Mouse (Mus musculus) olfactory bulb, adult 2 months (tissue): ENCODE measurements around the gene Plxdc2.

Experiments used
- CTCF ChIP-seq: fragments of 200-500 bp; IDR thresholded peaks from 2 replicates; pipeline ENCODE4 v1.5.1; 2012; ENCODE audit warnings: low read depth, mild to moderate bottlenecking, low read length, moderate library complexity; ENCODE audit not compliant: insufficient read depth
- POLR2A ChIP-seq: fragments of 200-500 bp; IDR thresholded peaks from 2 replicates; pipeline ENCODE4 v1.6.1; 2012; ENCODE audit warnings: mild to moderate bottlenecking, low read depth, low read length, moderate library complexity; ENCODE audit not compliant: insufficient read depth

- TF ChIP-seq CTCF = no peak
- no peak for TF ChIP-seq POLR2A
These were observed 91.8 kb downstream of the Plxdc2 start for GRCm38 (mm10) chr2:16447936-16448335.
